Mouse (Mus musculus) liver, adult 2 months (tissue): ENCODE data around the gene Nedd4.

Experiments used
- CTCF ChIP-seq: fragments of 200-500 bp; IDR thresholded peaks from 2 replicates; pipeline ENCODE4 v1.5.1; 2011; ENCODE audit warnings: low read depth, low read length, control low read depth
- POLR2A ChIP-seq: fragments of 200-500 bp; IDR thresholded peaks from 2 replicates; pipeline ENCODE4 v1.6.1; 2011; ENCODE audit warnings: low read length, control low read depth; ENCODE audit not compliant: insufficient read depth; ENCODE audit errors: extremely low read depth

DNA sequence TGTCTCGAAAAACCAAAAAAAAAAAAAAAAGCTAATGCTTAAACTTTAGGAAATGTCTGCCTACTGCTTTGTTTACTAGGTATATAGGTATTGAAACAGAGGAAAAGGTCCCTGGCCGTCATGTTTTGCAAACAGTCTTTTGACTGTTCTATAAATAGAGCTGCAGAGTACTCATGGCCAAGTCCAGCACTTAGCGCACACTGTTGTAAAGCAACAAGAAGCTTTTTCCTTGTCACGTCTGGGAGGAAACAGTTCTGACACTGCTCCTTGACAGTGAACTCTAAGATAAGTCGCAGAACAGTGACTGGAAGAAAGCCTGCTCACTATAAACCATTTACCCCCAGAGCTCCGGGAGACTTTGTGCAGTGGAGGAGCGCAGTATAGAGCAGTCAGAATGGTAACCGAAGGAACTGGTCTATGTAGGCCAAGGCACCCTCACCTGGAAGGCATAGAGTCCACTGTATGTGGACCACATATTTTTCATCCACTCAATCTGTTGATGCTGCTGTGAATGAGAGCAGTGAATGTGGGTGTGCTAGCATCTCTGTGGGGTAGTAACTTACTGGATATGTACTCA lies 19.6 kb downstream of the Nedd4 start:
- TF ChIP-seq CTCF = no peak
- no peak for TF ChIP-seq POLR2A
